In genomic region chr16:89810398-89810797, GRCm38 (mm10) we compare ENCODE assay signal across 14 mouse cellular contexts.
"Had no signal": no experiment of that assay in that cellular context is flagged by ENCODE, and none has a peak within 500 bp of the region (broad histone marks: within the 10 kb centered on the region; RNA-seq: fewer than 3 reads in every experiment).

No protein-coding gene starts in this region.

- DNase-seq: lung, adult 18-20 months; lung, embryonic 14.5 days; lung, postnatal 4 days; midbrain, embryonic 14.5 days; right cerebral cortex, postnatal 14 days; thymus, adult 2 months; thymus, postnatal 36 days had no signal

- H3K9ac ChIP-seq: liver, embryonic 12.5 days; liver, embryonic 14.5 days; lung, embryonic 14.5 days; midbrain, embryonic 12.5 days; neural tube, embryonic 12.5 days; stomach, embryonic 15.5 days had no signal

- H3K27me3 ChIP-seq: liver, embryonic 12.5 days; megakaryocyte, embryonic 14.5 days; neural tube, embryonic 12.5 days; stomach, embryonic 15.5 days had no signal

- H3K4me3 ChIP-seq: liver, embryonic 12.5 days; megakaryocyte, embryonic 14.5 days; midbrain, embryonic 12.5 days; neural tube, embryonic 12.5 days; stomach, embryonic 15.5 days had no signal

- H3K27ac ChIP-seq: liver, embryonic 12.5 days; liver, embryonic 14.5 days; midbrain, embryonic 12.5 days; neural tube, embryonic 12.5 days; stomach, embryonic 15.5 days; stomach, postnatal 0 days had no signal

- H3K4me2 ChIP-seq: liver, embryonic 12.5 days; lung, embryonic 14.5 days; midbrain, embryonic 12.5 days; neural tube, embryonic 12.5 days; stomach, embryonic 15.5 days had no signal

- ATAC-seq: liver, embryonic 12.5 days had no signal

- H3K9me3 ChIP-seq: liver, embryonic 12.5 days; megakaryocyte, embryonic 14.5 days; midbrain, embryonic 12.5 days; neural tube, embryonic 12.5 days; stomach, embryonic 15.5 days had no signal

- H3K4me1 ChIP-seq: neural tube, embryonic 12.5 days; stomach, embryonic 15.5 days had no signal
